Mouse (Mus musculus) gastrocnemius, adult 2 months (tissue): ENCODE results near the gene Wnt16. TPM values are rescaled to one million over a fixed set of nuclear protein-coding genes. Genes with fewer than 3 reads are reported as not detected.
A peak's percentile ranks its signal among the peaks of the same experiment; 100 is the strongest.

Experiments used
- DNase-seq: peaks from one replicate; pipeline ENCODE4 v3.0.0; 2022
- H3K27ac ChIP-seq: fragments of 200-600 bp; 2 replicates; pipeline ENCODE4 v1.8.1; 2022; ENCODE audit warnings: mild to moderate bottlenecking
- H3K4me3 ChIP-seq: fragments of 200-600 bp; 2 replicates; pipeline ENCODE4 v1.8.1; 2022; ENCODE audit warnings: mild to moderate bottlenecking, moderate library complexity
- CTCF ChIP-seq: fragments of 200-600 bp; IDR thresholded peaks from 2 replicates; pipeline ENCODE4 v1.8.1; 2022; ENCODE audit warnings: antibody characterized with exemption, mild to moderate bottlenecking, moderate library complexity
- intact Hi-C: fragments of 180-260 bp; cut with DNase I; formaldehyde crosslinking; loops from one replicate; pipeline ENCODE4 v1.15.1; 2025
- total RNA-seq, 2 experiments: library from RNA; stranded (reverse); gene quantifications; 2 replicates each; pipeline ENCODE4 v1.2.3; 2021

The Wnt16 gene
- total RNA-seq, 2 experiments from 2014 or later = 1.4 to 7.8 TPM

GRCm38 (mm10) chr6:22332548-22332947 is 44.5 kb downstream of the Wnt16 start:
- no peak overlapping the region for H3K27ac ChIP-seq
- no peak for DNase-seq
- no peak overlapping the region for H3K4me3 ChIP-seq
- intact Hi-C loops = no loop called here
- TF ChIP-seq CTCF = no peak

- peak overlapping the region; percentile 70 for H3K27ac ChIP-seq
- intact Hi-C loops = no loop called here
- no peak for TF ChIP-seq CTCF
- no peak overlapping the region for H3K4me3 ChIP-seq
- no peak for DNase-seq
Measured at GRCm38 (mm10) chr6:22339763-22340542, 51.9 kb downstream of the Wnt16 start.

GRCm38 (mm10) chr6:22340779-22341178 is 52.8 kb downstream of the Wnt16 start:
- intact Hi-C loops = no loop called here
- H3K27ac ChIP-seq = peak overlapping the region; percentile 71
- H3K4me3 ChIP-seq = no peak overlapping the region
- DNase-seq = no peak
- no peak for TF ChIP-seq CTCF

GRCm38 (mm10) chr6:22343292-22343691 is 55.3 kb downstream of the Wnt16 start:
- peak overlapping the region; percentile 53; the same call in 1 of the 2 replicates for H3K27ac ChIP-seq

GRCm38 (mm10) chr6:22343706-22344105 is 55.7 kb downstream of the Wnt16 start:
- intact Hi-C loops = no loop called here
- no peak overlapping the region for H3K4me3 ChIP-seq
- peak overlapping the region; percentile 53; the same call in 1 of the 2 replicates for H3K27ac ChIP-seq
- DNase-seq = no peak
- no peak for TF ChIP-seq CTCF

More at GRCm38 (mm10) chr6:22343292-22343691, 55.3 kb downstream of the Wnt16 start:
- intact Hi-C loops = no loop called here
- DNase-seq = no peak
- no peak overlapping the region for H3K4me3 ChIP-seq
- TF ChIP-seq CTCF = no peak

- no peak for TF ChIP-seq CTCF
- no peak for DNase-seq
- H3K27ac ChIP-seq = peak overlapping the region; percentile 53
- intact Hi-C loops = no loop called here
- peak overlapping the region; percentile 15; the same call in 1 of the 2 replicates for H3K4me3 ChIP-seq
Measured at GRCm38 (mm10) chr6:22344443-22344842, 56.4 kb downstream of the Wnt16 start.

GRCm38 (mm10) chr6:22347132-22347902 is 59.3 kb downstream of the Wnt16 start:
- no peak for TF ChIP-seq CTCF
- DNase-seq = no peak
- Histone ChIP-seq H3K27ac (no peak overlapping the region), H3K4me3 (no peak overlapping the region)
- intact Hi-C loops = no loop called here

Other genes starting within 250 kb of the Wnt16 start
- 10 to 100 TPM; 16.3 to 24.0 TPM for gene Fam3c, start 68.0 kb downstream of the Wnt16 start, total RNA-seq